Mouse (Mus musculus) lung, adult 2 months (tissue): ENCODE data around the gene AU022252. TPM values are rescaled to one million over a fixed set of nuclear protein-coding genes. Genes with fewer than 3 reads are reported as not detected.

ENCODE experiments used
- DNase-seq: peaks from one replicate; pipeline ENCODE4 v3.0.0; 2022
- H3K4me1 ChIP-seq: fragments of 200-500 bp; 2 replicates; pipeline ENCODE4 v1.6.1; 2011; ENCODE audit warnings: low read length; ENCODE audit not compliant: control insufficient read depth, insufficient read depth
- H3K4me3 ChIP-seq: fragments of 200-500 bp; replicated peaks from 2 replicates; pipeline ENCODE3; 2011; ENCODE audit warnings: low read depth, mild to moderate bottlenecking, control low read depth, low read length; ENCODE audit errors: extremely low read depth
- CTCF ChIP-seq: fragments of 200-500 bp; IDR thresholded peaks from 2 replicates; pipeline ENCODE4 v1.5.1; 2011; ENCODE audit warnings: mild to moderate bottlenecking, low read length, control low read depth; ENCODE audit not compliant: insufficient read depth
- POLR2A ChIP-seq: fragments of 200-500 bp; IDR thresholded peaks from 2 replicates; pipeline ENCODE4 v1.6.1; 2011; ENCODE audit warnings: low read depth, mild to moderate bottlenecking, control low read depth, low read length, borderline replicate concordance; ENCODE audit errors: extremely low read depth
- WGBS: fragments of 180-500 bp; shearing (Covaris S2); methylation state at CpG from one replicate; pipeline ENCODE4 v1.1.7; 2018; 5-methylcytosine and 5-hydroxymethylcytosine counted together
- polyA plus RNA-seq: library from polyadenylated mRNA; depleted of rRNA; stranded (reverse); fragments of >200 nt; gene quantifications from 2 replicates; pipeline ENCODE4 v1.2.3, GENCODE M21; 2012

Gene AU022252
- polyA plus RNA-seq, 1 experiment = 6.5 TPM

- no peak for DNase-seq
- Histone ChIP-seq H3K4me1 (peaks cover 6% of the 10 kb centered on the region), H3K4me3 (no peak overlapping the region)
- WGBS = 86% methylated on average over 15 of the region's 15 CpGs
- TF ChIP-seq CTCF = no peak
- no peak for TF ChIP-seq POLR2A
These were observed 27.1 kb upstream of the AU022252 start for GRCm38 (mm10) chr4:119259344-119260254.

GRCm38 (mm10) chr4:119257083-119257482, 24.6 kb upstream of the AU022252 start:
- no peak for TF ChIP-seq POLR2A
- no peak for TF ChIP-seq CTCF
- 0 out of 2 replicates have a peak, but pooled peaks cover 4% of the 10 kb centered on the region for H3K4me1 ChIP-seq
- WGBS = 65% methylated on average over 6 of the region's 6 CpGs
- no peak overlapping the region for H3K4me3 ChIP-seq
- DNase-seq = no peak

GRCm38 (mm10) chr4:119255351-119255750, 22.8 kb upstream of the AU022252 start, which contains the start of gene Cldn19:
Gene Cldn19, plus strand, starts transcription at chr4:119255414.
- 89% methylated on average over 12 of the region's 12 CpGs for WGBS
- 0 out of 2 replicates have a peak, but pooled peaks cover 2% of the 10 kb centered on the region for H3K4me1 ChIP-seq
- no peak within 1 kb of the TSS for H3K4me3 ChIP-seq
- no peak for DNase-seq
- TF ChIP-seq CTCF (no peak), POLR2A (no peak)

- DNase-seq = no peak
- Histone ChIP-seq H3K4me3 (no peak overlapping the region), H3K4me1 (0 out of 2 replicates have a peak, but pooled peaks cover 2% of the 10 kb centered on the region)
- WGBS = 66% methylated on average over 9 of the region's 9 CpGs
- TF ChIP-seq POLR2A (no peak), CTCF (no peak)
These were observed 21.6 kb upstream of the AU022252 start for GRCm38 (mm10) chr4:119254012-119254618.

- DNase-seq = no peak
- WGBS = 47% methylated on average over 7 of the region's 7 CpGs
- TF ChIP-seq POLR2A (no peak), CTCF (no peak)
- H3K4me1 ChIP-seq = peaks cover 4% of the 10 kb centered on the region; the same call in 1 of the 2 replicates
- H3K4me3 ChIP-seq = no peak overlapping the region
These were observed 19.7 kb upstream of the AU022252 start for GRCm38 (mm10) chr4:119252025-119252808.

GRCm38 (mm10) chr4:119248407-119248965, 16.0 kb upstream of the AU022252 start:
- TF ChIP-seq POLR2A = no peak
- no peak for TF ChIP-seq CTCF
- peak; percentile 32 for DNase-seq
- WGBS = 67% methylated on average over 11 of the region's 11 CpGs
- Histone ChIP-seq H3K4me1 (peaks cover 6% of the 10 kb centered on the region), H3K4me3 (no peak overlapping the region)

GRCm38 (mm10) chr4:119247462-119248235, 15.1 kb upstream of the AU022252 start:
- TF ChIP-seq CTCF = peak; percentile 90
- TF ChIP-seq POLR2A = peak; percentile 27; the same call in 1 of the 2 replicates
- peaks cover 6% of the 10 kb centered on the region for H3K4me1 ChIP-seq
- peak; percentile 83 for DNase-seq
- no peak overlapping the region for H3K4me3 ChIP-seq
- 33% methylated on average over 13 of the region's 13 CpGs for WGBS

GRCm38 (mm10) chr4:119246688-119247225, 14.2 kb upstream of the AU022252 start:
- Histone ChIP-seq H3K4me3 (no peak overlapping the region), H3K4me1 (peaks cover 4% of the 10 kb centered on the region)
- no peak for TF ChIP-seq POLR2A
- TF ChIP-seq CTCF = no peak
- 62% methylated on average over 14 of the region's 14 CpGs for WGBS
- no peak for DNase-seq
